Mouse (Mus musculus) cortical plate, adult 2 months (tissue): ENCODE data around the gene Kirrel3.

ENCODE experiments used
- CTCF ChIP-seq: fragments of 200-500 bp; IDR thresholded peaks from 2 replicates; pipeline ENCODE4 v1.5.1; 2011; ENCODE audit warnings: mild to moderate bottlenecking, control low read depth, low read length; ENCODE audit not compliant: insufficient read depth; ENCODE audit errors: extremely low read depth
- POLR2A ChIP-seq: fragments of 200-500 bp; IDR thresholded peaks from 2 replicates; pipeline ENCODE4 v1.6.1; 2011; ENCODE audit warnings: mild to moderate bottlenecking, low read length, control low read depth; ENCODE audit not compliant: insufficient read depth; ENCODE audit errors: extremely low read depth

DNA sequence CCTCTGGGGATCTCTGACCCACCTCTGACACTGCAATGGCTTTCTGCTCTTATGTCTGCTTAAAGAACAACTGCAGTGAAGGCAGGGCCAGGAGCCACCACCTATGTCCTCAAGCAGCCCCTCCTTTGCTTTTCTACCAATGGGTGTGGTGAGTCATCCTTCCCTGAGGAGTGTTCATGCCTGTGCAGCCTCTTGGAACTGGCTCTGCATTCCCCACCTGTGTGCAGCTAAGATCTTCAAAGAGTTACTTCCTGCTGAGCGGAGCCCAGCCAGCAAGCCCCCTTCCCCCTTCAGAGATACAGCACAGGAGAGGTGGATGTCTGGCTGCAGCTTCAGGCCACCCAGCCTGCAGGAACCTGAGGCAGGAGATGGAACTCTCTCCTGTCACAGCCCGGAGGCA, 265.2 kb downstream of the Kirrel3 start:
- no peak for TF ChIP-seq CTCF
- TF ChIP-seq POLR2A, result no peak
